ENCODE assay signal across 27 mouse cellular contexts in genomic region chr8:115785769-115786168, GRCm38 (mm10).
"Had no signal": no experiment of that assay in that cellular context is flagged by ENCODE, and none has a peak within 500 bp of the region (broad histone marks: within the 10 kb centered on the region; RNA-seq: fewer than 3 reads in every experiment).

No protein-coding gene starts in this region.

- H3K27ac ChIP-seq: gastrocnemius, adult 2 months; heart, adult 2 months; heart, embryonic 13.5 days; heart, embryonic 15.5 days; hindbrain, embryonic 10.5 days; hindbrain, embryonic 12.5 days; hindbrain, embryonic 14.5 days; kidney, embryonic 15.5 days; kidney, postnatal 0 days; limb, embryonic 13.5 days; limb, embryonic 15.5 days; liver, embryonic 12.5 days; liver, embryonic 14.5 days had no signal

- H3K4me2 ChIP-seq: heart, embryonic 13.5 days; heart, embryonic 15.5 days; hindbrain, embryonic 12.5 days; hindbrain, embryonic 14.5 days; kidney, embryonic 15.5 days; limb, embryonic 13.5 days; limb, embryonic 15.5 days; liver, embryonic 12.5 days had no signal

- H3K4me3 ChIP-seq: gastrocnemius, adult 2 months; heart, adult 2 months; heart, embryonic 13.5 days; heart, embryonic 15.5 days; hindbrain, embryonic 10.5 days; hindbrain, embryonic 12.5 days; kidney, embryonic 15.5 days; limb, embryonic 13.5 days; limb, embryonic 15.5 days; liver, embryonic 12.5 days had no signal

- DNase-seq: gastrocnemius, adult 2 months; gastrocnemius, postnatal 10 days; gastrocnemius, postnatal 25 days; heart, adult 2 months; heart, postnatal 14 days; heart, postnatal 4 days; kidney, adult 11 months; kidney, adult 2 months; kidney, adult 9 months; kidney, postnatal 14 days; kidney, postnatal 36 days; layer of hippocampus, adult 9-11 months; layer of hippocampus, postnatal 36 days; left cerebral cortex, postnatal 4 days had no signal

- ATAC-seq: hindbrain, embryonic 16.5 days; inflammation-experienced regulatory T-cells, adult 6 months; liver, embryonic 12.5 days had no signal

- H3K9me3 ChIP-seq: heart, embryonic 13.5 days; heart, embryonic 15.5 days; hindbrain, embryonic 10.5 days; hindbrain, embryonic 12.5 days; kidney, embryonic 15.5 days; limb, embryonic 15.5 days; liver, embryonic 12.5 days had no signal

- H3K27me3 ChIP-seq: heart, embryonic 13.5 days; heart, embryonic 15.5 days; hindbrain, embryonic 12.5 days; kidney, embryonic 15.5 days; limb, embryonic 13.5 days; limb, embryonic 15.5 days; liver, embryonic 12.5 days had no signal

- H3K4me1 ChIP-seq: heart, embryonic 13.5 days; heart, embryonic 15.5 days; hindbrain, embryonic 10.5 days; hindbrain, embryonic 12.5 days; kidney, embryonic 15.5 days; limb, embryonic 13.5 days; limb, embryonic 15.5 days; liver, embryonic 12.5 days had no signal

- H3K9ac ChIP-seq: heart, embryonic 13.5 days; heart, embryonic 15.5 days; hindbrain, embryonic 12.5 days; hindbrain, embryonic 14.5 days; kidney, embryonic 15.5 days; limb, embryonic 13.5 days; limb, embryonic 15.5 days; liver, embryonic 12.5 days; liver, embryonic 14.5 days had no signal

- H3K36me3 ChIP-seq: heart, embryonic 13.5 days; heart, embryonic 15.5 days; hindbrain, embryonic 10.5 days; hindbrain, embryonic 12.5 days; kidney, embryonic 15.5 days; limb, embryonic 13.5 days; limb, embryonic 15.5 days; liver, embryonic 12.5 days had no signal
